Mouse (Mus musculus): ENCODE data around the gene Zfp882.
A peak's percentile ranks its signal among the peaks of the same experiment; 100 is the strongest.
"Not testable (repeated sequence)": the region's sequence is repeated elsewhere in the genome, so short reads cannot be mapped to it uniquely, and the experiment has no call there.

Gene Zfp882

GRCm38 (mm10) chr8:71908309-71909261, at the start of gene Zfp882, which contains the start of gene Zfp617:
Gene Zfp882 (plus strand): TSS chr8:71908608.
Gene Zfp617 (plus strand): TSS chr8:71908635.
- peak; percentile 80 to 87 for DNase-seq (ENCODE audit: low spot score in 2 of 2)

- DNase-seq (ENCODE audit: low spot score in 2 of 2), result not testable (repeated sequence)
These were observed 46.9 kb upstream of the Zfp882 start for GRCm38 (mm10) chr8:71861551-71861950.

- not testable (repeated sequence) for DNase-seq (ENCODE audit: low spot score in 2 of 2)
These were observed 46.4 kb upstream of the Zfp882 start for GRCm38 (mm10) chr8:71862038-71862437.

- peak; percentile 44 to 62 for DNase-seq (ENCODE audit: low spot score in 2 of 2)
These were observed 26.7 kb upstream of the Zfp882 start, which contains the start of gene Zfp709 for GRCm38 (mm10) chr8:71881618-71882274. Gene Zfp709 (plus strand): TSS chr8:71882019.

- not testable (repeated sequence) for DNase-seq (ENCODE audit: low spot score in 2 of 2)
These were observed 7.7 kb upstream of the Zfp882 start for GRCm38 (mm10) chr8:71900666-71901065.

- not testable (repeated sequence) for DNase-seq (ENCODE audit: low spot score in 2 of 2)
These were observed 5.3 kb upstream of the Zfp882 start for GRCm38 (mm10) chr8:71903084-71903483.

DNA sequence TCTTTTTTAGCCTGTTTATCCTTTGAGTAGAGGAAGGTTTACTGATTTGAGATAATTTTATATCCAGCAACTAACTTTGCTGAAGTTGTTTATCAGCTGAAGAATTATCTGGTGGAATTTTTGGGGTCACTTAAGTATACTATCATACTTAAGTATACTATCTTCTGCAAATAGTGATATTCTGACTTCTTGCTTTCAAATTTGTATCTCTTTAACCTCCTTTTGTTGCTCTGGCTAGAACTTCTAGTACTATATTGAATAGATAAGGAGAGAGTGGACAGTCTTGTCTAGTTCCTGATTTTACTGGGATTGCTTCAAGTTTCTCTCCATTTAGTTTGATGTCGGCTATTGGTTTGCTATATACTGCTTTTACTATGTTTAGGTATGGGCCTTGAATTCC, 1.6 kb upstream of the Zfp882 start:
- no peak for DNase-seq (ENCODE audit: low spot score in 2 of 2)

GRCm38 (mm10) chr8:71907798-71908257, 580 bp upstream of the Zfp882 start:
- DNase-seq (ENCODE audit: low spot score in 2 of 2), result no peak

DNA sequence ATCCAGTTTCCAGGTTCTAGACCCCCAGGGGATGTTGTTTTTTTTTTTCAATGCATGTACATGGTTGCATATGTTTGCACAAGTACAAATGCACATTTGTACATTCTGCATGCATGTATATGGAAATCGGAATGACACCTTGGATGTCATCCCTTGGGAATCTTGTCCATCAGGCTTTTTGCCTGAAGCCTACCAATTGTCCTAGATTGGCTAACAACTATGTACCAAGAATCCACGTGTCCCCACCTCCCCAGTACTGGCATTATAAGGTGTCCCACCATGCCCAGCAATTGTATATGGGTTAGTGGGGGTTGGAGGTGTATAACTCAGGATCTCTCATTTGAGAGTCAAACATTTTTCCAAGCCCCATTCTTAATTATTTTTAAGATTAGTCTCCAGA, 3.9 kb downstream of the Zfp882 start:
- no peak for DNase-seq (ENCODE audit: low spot score in 2 of 2)

DNA sequence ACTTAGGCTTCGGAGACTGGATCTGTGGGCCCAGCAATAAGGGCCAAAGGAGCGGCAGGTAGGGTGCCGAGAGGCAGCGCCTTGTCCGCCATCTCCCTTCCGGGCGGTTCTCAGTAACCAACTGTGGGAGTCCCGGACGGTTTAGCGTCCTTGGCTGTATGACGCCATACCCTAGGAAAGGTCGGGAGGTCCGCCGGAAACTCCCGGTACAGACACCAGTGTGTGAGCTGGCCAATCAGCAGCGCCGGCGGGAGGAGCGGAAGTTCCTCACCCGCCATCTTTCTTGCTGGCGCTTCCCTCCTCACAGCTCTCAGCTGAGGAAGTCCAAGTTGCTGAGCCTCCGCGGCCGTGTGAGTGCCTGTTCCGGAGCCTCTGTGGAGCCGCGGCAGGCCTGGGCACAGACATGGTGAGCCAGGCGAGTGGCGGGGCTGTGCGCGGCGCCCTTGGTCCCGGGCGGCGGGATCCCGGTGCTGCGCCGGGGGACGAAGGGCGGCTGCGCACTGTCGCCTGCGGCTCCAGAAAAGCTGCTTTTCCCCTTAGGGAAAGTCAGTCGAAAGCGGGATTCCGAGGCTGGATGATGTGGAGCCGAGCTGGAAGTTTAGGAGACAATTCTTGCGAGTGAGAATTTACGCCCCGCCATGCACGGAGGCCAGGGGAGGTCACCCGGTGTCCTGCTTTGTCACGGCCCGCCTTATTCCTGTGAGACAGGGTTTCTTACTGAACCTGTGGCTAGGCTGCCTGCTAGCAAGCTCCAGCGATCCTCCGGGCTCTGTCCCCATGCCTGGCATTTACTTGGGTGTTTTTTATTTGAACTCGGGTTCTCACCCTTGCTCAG, 14.4 kb downstream of the Zfp882 start:
- peak; percentile 91 to 94 for DNase-seq (ENCODE audit: low spot score in 2 of 2)

- no peak for DNase-seq (ENCODE audit: low spot score in 2 of 2)
These were observed 17.4 kb downstream of the Zfp882 start for GRCm38 (mm10) chr8:71925791-71926190.

GRCm38 (mm10) chr8:71926551-71926950, 18.1 kb downstream of the Zfp882 start:
- DNase-seq (ENCODE audit: low spot score in 2 of 2), result no peak

- no peak for DNase-seq (ENCODE audit: low spot score in 2 of 2)
These were observed 19.4 kb downstream of the Zfp882 start for GRCm38 (mm10) chr8:71927779-71928178.

DNA sequence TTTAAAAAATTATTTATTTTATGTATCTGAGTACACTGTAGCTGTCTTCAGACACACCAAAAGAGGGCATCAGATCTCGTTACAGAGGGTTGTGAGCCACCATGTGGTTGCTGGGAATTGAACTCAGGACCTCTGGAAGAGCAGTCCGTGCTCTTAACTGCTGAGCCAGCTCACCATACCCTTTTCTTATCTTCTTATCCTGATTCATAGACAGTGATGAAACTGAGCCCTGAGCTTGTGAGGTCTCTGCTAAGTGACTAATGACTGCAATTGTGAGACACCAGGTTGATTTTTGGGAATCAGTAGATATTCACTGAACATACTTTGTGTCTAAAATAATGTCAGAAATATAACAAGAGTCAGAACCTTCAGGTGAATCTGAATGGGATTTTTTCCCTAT, 29.6 kb downstream of the Zfp882 start:
- not testable (repeated sequence) for DNase-seq (ENCODE audit: low spot score in 2 of 2)

DNA sequence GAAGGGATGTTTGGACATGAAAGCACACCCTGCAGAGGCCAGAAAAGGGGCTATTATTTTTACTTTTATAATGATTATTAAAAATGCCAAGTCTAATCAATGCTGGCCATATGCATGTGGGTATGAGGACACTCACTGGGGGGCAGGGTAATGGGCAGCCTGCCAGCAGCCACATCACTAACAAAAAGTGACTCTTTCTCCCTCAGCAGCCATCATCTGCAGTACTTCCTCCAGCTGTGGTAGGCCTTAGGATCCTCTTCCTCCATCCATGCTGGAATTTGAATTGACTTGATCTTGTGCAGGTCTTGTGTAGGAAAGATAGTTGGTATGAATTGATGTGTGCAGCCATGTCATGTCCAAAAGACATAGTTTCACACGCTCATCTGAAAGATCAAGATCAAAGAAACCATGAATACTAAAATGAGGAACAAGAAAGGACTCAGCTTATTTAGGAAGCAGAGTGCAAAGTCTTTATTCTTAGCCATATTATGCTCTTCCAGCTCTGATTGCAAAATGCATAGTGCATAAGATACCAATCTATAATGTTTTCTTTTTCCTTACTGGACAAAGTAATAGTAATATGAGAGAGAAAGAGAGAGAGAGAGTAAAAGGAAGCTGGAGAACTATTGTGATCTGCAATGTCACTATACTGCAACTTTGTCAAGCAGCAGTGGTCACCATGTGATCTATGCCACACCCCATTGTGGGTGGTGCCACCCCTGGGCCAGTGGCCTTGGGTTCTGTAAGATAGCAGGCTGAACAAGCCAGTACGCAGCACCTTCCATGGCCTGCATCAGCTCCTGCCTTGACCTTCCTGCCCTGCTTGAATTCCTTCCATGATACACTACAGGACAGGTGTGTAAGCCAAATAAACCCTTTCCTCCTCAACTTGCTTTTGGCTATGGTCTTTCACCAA, 32.1 kb downstream of the Zfp882 start:
- DNase-seq (ENCODE audit: low spot score in 2 of 2), result no peak

GRCm38 (mm10) chr8:71941776-71942175, 33.4 kb downstream of the Zfp882 start:
- no peak for DNase-seq (ENCODE audit: low spot score in 2 of 2)

DNA sequence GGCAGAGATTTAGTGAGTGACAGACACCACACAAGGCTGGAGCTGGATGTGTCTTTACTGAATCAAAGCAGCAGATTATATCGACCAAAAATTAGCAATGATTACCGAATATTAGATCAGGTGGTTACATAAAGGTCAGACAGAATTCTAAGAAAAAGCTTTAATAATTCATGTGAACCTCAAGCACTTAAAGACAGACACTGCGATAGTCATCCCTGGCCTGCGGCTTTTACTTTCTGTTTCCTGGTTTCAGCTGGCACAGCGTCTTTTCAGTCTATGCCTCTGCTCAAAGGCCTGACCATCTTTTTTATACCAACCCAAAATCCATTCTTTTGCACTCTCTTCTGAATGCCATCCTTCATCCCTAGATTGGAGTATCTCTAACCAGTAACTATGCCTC, 40.2 kb downstream of the Zfp882 start:
- DNase-seq (ENCODE audit: low spot score in 2 of 2), result no peak

GRCm38 (mm10) chr8:71950482-71951221, 42.2 kb downstream of the Zfp882 start, which contains the start of gene Zfp961:
Gene Zfp961 (plus strand): TSS chr8:71951038.
- DNase-seq (ENCODE audit: low spot score in 2 of 2), result peak; percentile 93 to 97

DNA sequence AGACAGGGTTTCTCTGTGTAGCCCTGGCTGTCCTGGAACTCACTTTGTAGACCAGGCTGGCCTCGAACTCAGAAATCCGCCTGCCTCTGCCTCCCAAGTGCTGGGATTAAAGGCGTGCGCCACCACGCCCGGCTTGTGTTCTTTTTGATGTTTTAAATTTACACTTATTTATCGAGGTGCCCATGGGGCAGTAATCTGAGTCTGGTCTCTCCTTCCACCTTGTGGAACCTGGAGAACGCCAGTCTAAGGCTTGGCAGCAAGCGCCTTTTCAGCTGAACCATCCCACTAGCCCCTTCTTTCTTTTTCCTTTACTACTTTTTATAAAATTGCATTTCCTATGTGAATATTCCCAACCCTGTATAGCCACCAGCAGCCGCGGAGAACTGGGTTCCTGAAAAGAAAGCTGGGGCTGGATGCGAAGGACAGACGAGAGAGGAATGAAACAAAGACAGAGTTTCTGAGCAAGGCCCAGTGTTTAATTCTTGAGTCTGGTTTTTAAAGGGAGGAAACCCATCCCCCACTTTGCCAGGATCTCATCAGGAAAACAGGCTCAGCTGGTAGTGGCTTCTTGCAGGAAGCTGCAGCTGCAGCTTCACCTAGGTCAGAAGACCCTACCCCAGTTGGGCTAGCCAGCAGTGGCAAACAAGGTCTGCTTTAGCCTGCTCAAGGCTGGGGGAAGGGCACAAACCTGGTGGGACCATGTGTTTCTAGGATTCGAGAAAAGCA, 43.2 kb downstream of the Zfp882 start:
- no peak for DNase-seq (ENCODE audit: low spot score in 2 of 2)

All from frontal cortex, postnatal 10 days (tissue).